22 mouse cellular contexts compared by ENCODE assay signal in genomic region chr3:135670869-135671268, GRCm38 (mm10). TPM values are rescaled to one million over a fixed set of nuclear protein-coding genes. Genes with fewer than 3 reads are reported as not detected.
DNase-seq lines count a peak whose midpoint lies in the region; ATAC-seq and TF ChIP-seq lines count a peak whose summit lies in the region.
"Had no signal": no experiment of that assay in that cellular context is flagged by ENCODE, and none has a peak within 500 bp of the region (broad histone marks: within the 10 kb centered on the region; RNA-seq: fewer than 3 reads in every experiment).

No protein-coding gene starts in this region.

- H3K27ac ChIP-seq in gastrocnemius, adult 2 months, result 0 out of 2 replicates have a peak overlapping the region, but pooled peaks have one; percentile 5
- no peak overlapping the region for H3K27ac ChIP-seq in liver, embryonic 11.5 days (ENCODE audit: low read depth, low read length)
- H3K27ac ChIP-seq in limb, embryonic 14.5 days (replicated peaks; ENCODE audit: low read depth, low read length), result no peak overlapping the region
- no peak overlapping the region for H3K27ac ChIP-seq in forebrain, embryonic 16.5 days (ENCODE audit: low read length)
- H3K27ac ChIP-seq: layer of hippocampus, adult 2 months; liver, embryonic 15.5 days; midbrain, embryonic 13.5 days had no signal

- no peaks in the 10 kb centered on the region for H3K36me3 ChIP-seq in liver, embryonic 11.5 days (ENCODE audit: control insufficient read depth, insufficient read depth, low read length)
- H3K36me3 ChIP-seq in limb, embryonic 14.5 days (ENCODE audit: control insufficient read depth, insufficient read depth, low read length), result peaks cover 11% of the 10 kb centered on the region
- H3K36me3 ChIP-seq in forebrain, embryonic 16.5 days (ENCODE audit: control insufficient read depth, insufficient read depth), result no peaks in the 10 kb centered on the region

- 77% methylated on average over 4 of the region's 4 CpGs for WGBS in liver, embryonic 11.5 days
- 68% methylated on average over 4 of the region's 4 CpGs for WGBS in limb, embryonic 14.5 days
- 71% methylated on average over 4 of the region's 4 CpGs for WGBS in forebrain, embryonic 16.5 days

- intact Hi-C loops in gastrocnemius, adult 2 months (cut with DNase I), result no loop called here
- intact Hi-C loops in gastrocnemius, postnatal 14 days (cut with DNase I; ENCODE audit: low total_unique reads), result loop anchor here (5.0 kb wide), 1 partner anchor 96 kb away; no protein-coding TSS in a partner anchor

- H3K9ac ChIP-seq in liver, embryonic 11.5 days (ENCODE audit: low read depth, low read length), result no peak overlapping the region
- H3K9ac ChIP-seq in limb, embryonic 14.5 days (ENCODE audit: low read depth, low read length, severe bottlenecking), result no peak overlapping the region
- H3K9ac ChIP-seq in forebrain, embryonic 16.5 days (replicated peaks; ENCODE audit: low read depth, low read length), result no peak overlapping the region
- H3K9ac ChIP-seq: liver, embryonic 15.5 days; midbrain, embryonic 13.5 days had no signal

- ATAC-seq in liver, embryonic 11.5 days (replicated peaks; ENCODE audit: low FRiP score), result no peak
- peak; percentile 55; the same call in 1 of the 2 replicates for ATAC-seq in limb, embryonic 14.5 days (ENCODE audit: low FRiP score, low read depth)
- ATAC-seq in forebrain, embryonic 16.5 days, result no peak
- ATAC-seq: forebrain, embryonic 14.5 days; midbrain, embryonic 13.5 days had no signal

- DNase-seq in gastrocnemius, adult 2 months, result no peak
- DNase-seq in gastrocnemius, postnatal 14 days, result no peak
- peak; percentile 21 for DNase-seq in liver, embryonic 11.5 days (ENCODE audit: low spot score)
- DNase-seq in liver, result no peak
- DNase-seq in adipocyte (ENCODE audit: low spot score), result peak; percentile 43
- DNase-seq in limb, embryonic 14.5 days (ENCODE audit: low spot score), result peak; percentile 63
- no peak for DNase-seq in layer of hippocampus, adult 9-11 months
- DNase-seq: adrenal gland, postnatal 14 days; cerebellum, adult 11-12 months; cerebellum, postnatal 25 days; embryo, embryonic 11 days; heart, postnatal 14 days; kidney, adult 18-20 months; kidney, postnatal 14 days; thymus, postnatal 36 days had no signal

- peaks cover 23% of the 10 kb centered on the region for H3K4me1 ChIP-seq in liver, embryonic 11.5 days (replicated peaks; ENCODE audit: control insufficient read depth, insufficient read depth, low read length)
- peaks cover 7% of the 10 kb centered on the region for H3K4me1 ChIP-seq in limb, embryonic 14.5 days (ENCODE audit: control insufficient read depth, insufficient read depth, low read length)
- peaks cover 17% of the 10 kb centered on the region for H3K4me1 ChIP-seq in forebrain, embryonic 16.5 days (replicated peaks; ENCODE audit: control insufficient read depth, insufficient read depth, low read length)

- H3K9me3 ChIP-seq in liver, embryonic 11.5 days (ENCODE audit: control insufficient read depth, low read length), result no peaks in the 10 kb centered on the region
- no peaks in the 10 kb centered on the region for H3K9me3 ChIP-seq in limb, embryonic 14.5 days (ENCODE audit: control insufficient read depth, low read length)
- no peaks in the 10 kb centered on the region for H3K9me3 ChIP-seq in forebrain, embryonic 16.5 days (ENCODE audit: control insufficient read depth, low read length)
- H3K9me3 ChIP-seq: liver, embryonic 15.5 days; midbrain, embryonic 13.5 days had no signal

- no peak for TF ChIP-seq CTCF in gastrocnemius, adult 2 months (IDR thresholded peaks at IDR 0.05)

- no peak overlapping the region for H3K4me3 ChIP-seq in gastrocnemius, adult 2 months
- H3K4me3 ChIP-seq in liver, embryonic 11.5 days (ENCODE audit: low read depth, low read length), result no peak overlapping the region
- no peak overlapping the region for H3K4me3 ChIP-seq in limb, embryonic 14.5 days (replicated peaks; ENCODE audit: low read length)
- H3K4me3 ChIP-seq in forebrain, embryonic 16.5 days (replicated peaks; ENCODE audit: low read length), result no peak overlapping the region
- H3K4me3 ChIP-seq: erythroblast, embryonic 14.5 days; layer of hippocampus, adult 2 months; liver, embryonic 15.5 days; midbrain, embryonic 13.5 days had no signal

- H3K4me2 ChIP-seq in liver, embryonic 11.5 days, result no peak overlapping the region
- H3K4me2 ChIP-seq in limb, embryonic 14.5 days (replicated peaks; ENCODE audit: low read depth, low read length, severe bottlenecking), result no peak overlapping the region
- no peak overlapping the region for H3K4me2 ChIP-seq in forebrain, embryonic 16.5 days (ENCODE audit: low read length)
- H3K4me2 ChIP-seq: heart, embryonic 11.5 days; liver, embryonic 15.5 days; midbrain, embryonic 13.5 days had no signal

- no peak for TF ChIP-seq POLR2A in limb, embryonic 14.5 days (IDR thresholded peaks at IDR 0.05; ENCODE audit: borderline replicate concordance, extremely low read depth, insufficient read depth, insufficient read length)

- H3K27me3 ChIP-seq in liver, embryonic 11.5 days (replicated peaks; ENCODE audit: control insufficient read depth, insufficient read depth, low read length), result no peaks in the 10 kb centered on the region
- no peaks in the 10 kb centered on the region for H3K27me3 ChIP-seq in limb, embryonic 14.5 days (ENCODE audit: control insufficient read depth, insufficient read depth, low read length)
- no peaks in the 10 kb centered on the region for H3K27me3 ChIP-seq in forebrain, embryonic 16.5 days (replicated peaks; ENCODE audit: control insufficient read depth, insufficient read depth, low read length)
- H3K27me3 ChIP-seq: liver, embryonic 15.5 days; midbrain, embryonic 13.5 days had no signal

RNA-seq across cellular contexts. Expression of gene Nfkb1, which starts 20.5 kb away (rescaled TPM):
- total RNA-seq in gastrocnemius, adult 2 months (2021), result 10 to 100 TPM; 19.9 to 22.1 TPM
- total RNA-seq in gastrocnemius, postnatal 14 days (2021), result 10 to 100 TPM; 20.2 to 20.5 TPM
- 27.8 and 29.4 TPM in 2 replicates for polyA plus RNA-seq in liver, embryonic 11.5 days (2014; fragmentation: Nextera tagmentation; extraction: Ambion mirVana)
- polyA plus RNA-seq in limb, embryonic 14.5 days (2012; rRNA removed), result 55.4 and 61.7 TPM in 2 replicates
- 26.9 and 32.7 TPM in 2 replicates for polyA plus RNA-seq in limb, embryonic 14.5 days (2014; fragmentation: Nextera tagmentation; extraction: Ambion mirVana)
- polyA plus RNA-seq in forebrain, embryonic 16.5 days (2015; fragmentation: Nextera tagmentation; extraction: Ambion mirVana), result 6.6 and 7.1 TPM in 2 replicates

Comparison
In these comparisons a context has a peak if more than half of its experiments do, and no peak if none do; other contexts are left out.
1. DNase-seq: peak in liver, embryonic 11.5 days (single experiment), adipocyte (single experiment) and limb, embryonic 14.5 days (single experiment); none in gastrocnemius, adult 2 months (single experiment), gastrocnemius, postnatal 14 days (single experiment), liver (single experiment) and layer of hippocampus, adult 9-11 months (single experiment).